Mouse (Mus musculus): ENCODE measurements around the gene Rspo1.

Gene Rspo1

GRCm38 (mm10) chr4:124972316-124972715 lies 13.9 kb upstream of the Rspo1 start:
- in situ Hi-C loops (cut with MboI; ENCODE audit: low sequenced_read_pairs): no loop called here

GRCm38 (mm10) chr4:124973296-124973695 lies 12.9 kb upstream of the Rspo1 start:
- in situ Hi-C loops (cut with MboI; ENCODE audit: low sequenced_read_pairs): no loop called here

- in situ Hi-C loops (cut with MboI; ENCODE audit: low sequenced_read_pairs): no loop called here
Observed at GRCm38 (mm10) chr4:124978201-124978600, 8.0 kb upstream of the Rspo1 start.

GRCm38 (mm10) chr4:124983893-124984526 lies 2.2 kb upstream of the Rspo1 start:
- in situ Hi-C loops (cut with MboI; ENCODE audit: low sequenced_read_pairs): no loop called here

GRCm38 (mm10) chr4:124984871-124985670 lies 1.2 kb upstream of the Rspo1 start:
- in situ Hi-C loops (cut with MboI; ENCODE audit: low sequenced_read_pairs): no loop called here

GRCm38 (mm10) chr4:124986739-124987710 lies 795 bp downstream of the Rspo1 start:
- in situ Hi-C loops (cut with MboI; ENCODE audit: low sequenced_read_pairs): no loop called here

GRCm38 (mm10) chr4:124987711-124988097 lies 1.5 kb downstream of the Rspo1 start:
- in situ Hi-C loops (cut with MboI; ENCODE audit: low sequenced_read_pairs): no loop called here

GRCm38 (mm10) chr4:124988382-124988781 lies 2.2 kb downstream of the Rspo1 start:
- in situ Hi-C loops (cut with MboI; ENCODE audit: low sequenced_read_pairs): no loop called here

GRCm38 (mm10) chr4:124989787-124990253 lies 3.6 kb downstream of the Rspo1 start:
- in situ Hi-C loops (cut with MboI; ENCODE audit: low sequenced_read_pairs): no loop called here

- in situ Hi-C loops (cut with MboI; ENCODE audit: low sequenced_read_pairs): no loop called here
Observed at GRCm38 (mm10) chr4:124990325-124990724, 4.1 kb downstream of the Rspo1 start.

GRCm38 (mm10) chr4:124997479-124998147 lies 11.4 kb downstream of the Rspo1 start:
- in situ Hi-C loops (cut with MboI; ENCODE audit: low sequenced_read_pairs): no loop called here

GRCm38 (mm10) chr4:124999548-124999947 lies 13.3 kb downstream of the Rspo1 start:
- in situ Hi-C loops (cut with MboI; ENCODE audit: low sequenced_read_pairs): no loop called here

GRCm38 (mm10) chr4:125002978-125003377 lies 16.7 kb downstream of the Rspo1 start:
- in situ Hi-C loops (cut with MboI; ENCODE audit: low sequenced_read_pairs): no loop called here

GRCm38 (mm10) chr4:125004886-125005285 lies 18.7 kb downstream of the Rspo1 start:
- in situ Hi-C loops (cut with MboI; ENCODE audit: low sequenced_read_pairs): no loop called here

- in situ Hi-C loops (cut with MboI; ENCODE audit: low sequenced_read_pairs): no loop called here
Observed at GRCm38 (mm10) chr4:125007460-125007859, 21.2 kb downstream of the Rspo1 start.

- in situ Hi-C loops (cut with MboI; ENCODE audit: low sequenced_read_pairs): no loop called here
Observed at GRCm38 (mm10) chr4:125008220-125008619, 22.0 kb downstream of the Rspo1 start.

GRCm38 (mm10) chr4:125008712-125009111 lies 22.5 kb downstream of the Rspo1 start:
- in situ Hi-C loops (cut with MboI; ENCODE audit: low sequenced_read_pairs): no loop called here

GRCm38 (mm10) chr4:125015806-125016635 lies 29.8 kb downstream of the Rspo1 start, which contains the start of gene Gnl2:
Gnl2 (plus strand) TSS chr4:125016585.
- in situ Hi-C loops (cut with MboI; ENCODE audit: low sequenced_read_pairs): no loop called here

GRCm38 (mm10) chr4:125017431-125017830 lies 31.2 kb downstream of the Rspo1 start:
- in situ Hi-C loops (cut with MboI; ENCODE audit: low sequenced_read_pairs): no loop called here
